Mouse (Mus musculus) MEL (cell line): ENCODE results near the gene A130010J15Rik. TPM values are rescaled to one million over a fixed set of nuclear protein-coding genes. Genes with fewer than 3 reads are reported as not detected.

Experiments
- DNase-seq: peaks from one replicate; pipeline ENCODE4 v3.0.0; 2011; ENCODE audit warnings: low read depth, low spot score
- H3K27ac ChIP-seq: 2 replicates; pipeline ENCODE4 v1.5.1; 2012; ENCODE audit warnings: low read depth, mild to moderate bottlenecking, control low read depth, low read length, moderate library complexity; ENCODE audit not compliant: control insufficient read depth
- H3K27me3 ChIP-seq, 2 experiments: fragments of 150-350 bp in 1 of 2; sonication (generic) in 1 of 2; 2 replicates each; pipeline ENCODE4 v1.6.1; 2012; ENCODE audit warnings: low read length in 2 of 2, mild to moderate bottlenecking in 2 of 2, improper control_type of control experiment in 1 of 2, moderate library complexity in 1 of 2; ENCODE audit not compliant: insufficient read depth in 2 of 2, control insufficient read depth in 1 of 2
- H3K36me3 ChIP-seq, 2 experiments: 2 replicates each; pipeline ENCODE4 v1.6.1; 2012 to 2014; ENCODE audit warnings: low read length in 2 of 2, improper control_type of control experiment in 1 of 2, inconsistent platforms in 1 of 2, mild to moderate bottlenecking in 1 of 2; ENCODE audit not compliant: insufficient read depth in 2 of 2, control insufficient read depth in 1 of 2
- H3K4me1 ChIP-seq, 2 experiments: fragments of 150-350 bp in 1 of 2; sonication (generic) in 1 of 2; 2 replicates each; pipeline ENCODE4 v1.6.1; 2012; ENCODE audit warnings: low read length in 2 of 2, improper control_type of control experiment in 1 of 2, mild to moderate bottlenecking in 1 of 2; ENCODE audit not compliant: insufficient read depth in 2 of 2, control insufficient read depth in 1 of 2
- H3K4me3 ChIP-seq, 2 experiments: fragments of 150-350 bp in 1 of 2; sonication (generic) in 1 of 2; 2 replicates each; pipeline ENCODE4 v1.5.1; 2012; ENCODE audit warnings: low read depth in 2 of 2, low read length in 2 of 2, mild to moderate bottlenecking in 2 of 2, moderate library complexity in 2 of 2, control low read depth in 1 of 2, improper control_type of control experiment in 1 of 2; ENCODE audit not compliant: control insufficient read depth in 1 of 2, insufficient read depth in 1 of 2
- H3K79me2 ChIP-seq: 2 replicates; pipeline ENCODE4 v1.6.1; 2012; ENCODE audit warnings: mild to moderate bottlenecking, low read length, moderate library complexity; ENCODE audit not compliant: control insufficient read depth, poor library complexity, insufficient read depth
- H3K9ac ChIP-seq: 2 replicates; pipeline ENCODE4 v1.6.1; 2012; ENCODE audit warnings: low read depth, mild to moderate bottlenecking, control low read depth, low read length, moderate library complexity; ENCODE audit not compliant: control insufficient read depth, poor library complexity, severe bottlenecking
- H3K9me3 ChIP-seq: fragments of 150-350 bp; sonication (generic); replicated peaks from 2 replicates; pipeline ENCODE4 v1.6.1; 2012; ENCODE audit warnings: mild to moderate bottlenecking, low read length, improper control_type of control experiment, moderate library complexity; ENCODE audit not compliant: insufficient read depth
- BHLHE40 ChIP-seq: IDR thresholded peaks from 2 replicates; pipeline ENCODE4 v1.6.1; 2012; ENCODE audit warnings: low read depth, mild to moderate bottlenecking, inconsistent platforms, low read length, improper control_type of control experiment, borderline replicate concordance
- CHD2 ChIP-seq: IDR thresholded peaks from 2 replicates; pipeline ENCODE4 v1.6.1; 2011; ENCODE audit warnings: low read length, improper control_type of control experiment
- CTCF ChIP-seq, 3 experiments: IDR thresholded peaks in 2 of 3; conservative IDR thresholded peaks in 1 of 3; 2 replicates each; pipeline ENCODE4 v1.5.1; 2011 to 2012; ENCODE audit warnings: low read length in 3 of 3, low read depth in 2 of 3, mild to moderate bottlenecking in 2 of 3, improper control_type of control experiment in 1 of 3, inconsistent platforms in 1 of 3, mixed read lengths in 1 of 3, moderate library complexity in 1 of 3; ENCODE audit not compliant: control insufficient read depth in 1 of 3, insufficient read depth in 1 of 3, poor library complexity in 1 of 3, severe bottlenecking in 1 of 3
- ELF1 ChIP-seq: IDR thresholded peaks from 2 replicates; pipeline ENCODE4 v1.6.1; 2014; ENCODE audit warnings: low read depth, mild to moderate bottlenecking, inconsistent platforms, low read length, improper control_type of control experiment, moderate library complexity
- ETS1 ChIP-seq: IDR thresholded peaks from 2 replicates; pipeline ENCODE4 v1.6.1; 2012; ENCODE audit warnings: low read depth, mild to moderate bottlenecking, inconsistent platforms, low read length, improper control_type of control experiment, moderate library complexity
- GABPA ChIP-seq: IDR thresholded peaks from 2 replicates; pipeline ENCODE4 v1.6.1; 2012; ENCODE audit warnings: low read depth, mild to moderate bottlenecking, inconsistent platforms, low read length, improper control_type of control experiment, moderate library complexity
- GATA1 ChIP-seq: IDR thresholded peaks from 2 replicates; pipeline ENCODE4 v1.6.1; 2011; ENCODE audit warnings: low read depth, low read length, improper control_type of control experiment
- HCFC1 ChIP-seq: IDR thresholded peaks from 2 replicates; pipeline ENCODE4 v1.6.1; 2012; ENCODE audit warnings: low read depth, mild to moderate bottlenecking, inconsistent platforms, low read length, improper control_type of control experiment, moderate library complexity
- KAT2A ChIP-seq: conservative IDR thresholded peaks from 2 replicates; pipeline ENCODE4 v1.6.1; 2012; ENCODE audit warnings: low read depth, low read length, improper control_type of control experiment, inconsistent platforms
- MAFK ChIP-seq: IDR thresholded peaks from 2 replicates; pipeline ENCODE4 v1.6.1; 2011; ENCODE audit warnings: low read depth, mild to moderate bottlenecking, low read length, improper control_type of control experiment, borderline replicate concordance
- MAX ChIP-seq: IDR thresholded peaks from 2 replicates; pipeline ENCODE4 v1.6.1; 2011; ENCODE audit warnings: low read length, improper control_type of control experiment
- MEF2A ChIP-seq: IDR thresholded peaks from 2 replicates; pipeline ENCODE4 v1.6.1; 2014; ENCODE audit warnings: low read depth, mild to moderate bottlenecking, inconsistent platforms, low read length, improper control_type of control experiment; ENCODE audit not compliant: poor library complexity, insufficient replicate concordance, severe bottlenecking; ENCODE audit errors: extremely low read depth
- MXI1 ChIP-seq: IDR thresholded peaks from 2 replicates; pipeline ENCODE4 v1.6.1; 2011; ENCODE audit warnings: mild to moderate bottlenecking, low read depth, low read length, improper control_type of control experiment
- MYB ChIP-seq: IDR thresholded peaks from 2 replicates; pipeline ENCODE4 v1.6.1; 2011; ENCODE audit warnings: mild to moderate bottlenecking, low read depth, low read length, improper control_type of control experiment
- MYC ChIP-seq: IDR thresholded peaks from 2 replicates; pipeline ENCODE4 v1.6.1; 2011; ENCODE audit warnings: low read depth, mild to moderate bottlenecking, low read length, improper control_type of control experiment, moderate library complexity
- NELFE ChIP-seq: IDR thresholded peaks from 2 replicates; pipeline ENCODE4 v1.6.1; 2011; ENCODE audit warnings: low read depth, low read length, improper control_type of control experiment
- NRF1 ChIP-seq: IDR thresholded peaks from 2 replicates; pipeline ENCODE4 v1.6.1; 2014; ENCODE audit warnings: low read depth, mild to moderate bottlenecking, inconsistent platforms, low read length, improper control_type of control experiment, moderate library complexity; ENCODE audit not compliant: poor library complexity, insufficient read depth, severe bottlenecking
- POLR2A ChIP-seq, 2 experiments: IDR thresholded peaks; 2 replicates each; pipeline ENCODE4 v1.6.1; 2011 to 2012; ENCODE audit warnings: low read length in 2 of 2, mild to moderate bottlenecking in 2 of 2, control low read depth in 1 of 2, improper control_type of control experiment in 1 of 2, low read depth in 1 of 2, moderate library complexity in 1 of 2; ENCODE audit not compliant: control insufficient read depth in 1 of 2, insufficient read depth in 1 of 2, poor library complexity in 1 of 2
- POLR2AphosphoS2 ChIP-seq: IDR thresholded peaks from 2 replicates; pipeline ENCODE4 v1.6.1; 2011; ENCODE audit warnings: low read length, improper control_type of control experiment
- RCOR1 ChIP-seq: IDR thresholded peaks from 2 replicates; pipeline ENCODE4 v1.6.1; 2012; ENCODE audit warnings: low read depth, mild to moderate bottlenecking, inconsistent platforms, low read length, improper control_type of control experiment
- TBP ChIP-seq: IDR thresholded peaks from 2 replicates; pipeline ENCODE4 v1.8.0; 2011; ENCODE audit warnings: low read depth, low read length, improper control_type of control experiment
- TCF12 ChIP-seq: IDR thresholded peaks from 2 replicates; pipeline ENCODE4 v1.6.1; 2014; ENCODE audit warnings: low read depth, mild to moderate bottlenecking, inconsistent platforms, low read length, improper control_type of control experiment, moderate library complexity
- USF2 ChIP-seq, 2 experiments: IDR thresholded peaks; 2 replicates each; pipeline ENCODE4 v1.6.1; 2011 to 2012; ENCODE audit warnings: improper control_type of control experiment in 2 of 2, low read length in 2 of 2, borderline replicate concordance in 1 of 2, inconsistent platforms in 1 of 2, low read depth in 1 of 2, mild to moderate bottlenecking in 1 of 2; ENCODE audit not compliant: insufficient read depth in 1 of 2
- ZC3H11A ChIP-seq: IDR thresholded peaks from 2 replicates; pipeline ENCODE4 v1.6.1; 2012; ENCODE audit warnings: low read depth, mild to moderate bottlenecking, inconsistent platforms, low read length, improper control_type of control experiment
- ZKSCAN1 ChIP-seq: IDR thresholded peaks from 2 replicates; pipeline ENCODE4 v1.6.1; 2012; ENCODE audit warnings: low read depth, mild to moderate bottlenecking, inconsistent platforms, low read length, improper control_type of control experiment, moderate library complexity
- ZMIZ1 ChIP-seq: IDR thresholded peaks from 2 replicates; pipeline ENCODE4 v1.6.1; 2012; ENCODE audit warnings: low read depth, mild to moderate bottlenecking, inconsistent platforms, low read length, improper control_type of control experiment, moderate library complexity
- ZNF384 ChIP-seq: IDR thresholded peaks from 2 replicates; pipeline ENCODE4 v1.6.1; 2012; ENCODE audit warnings: low read depth, mild to moderate bottlenecking, inconsistent platforms, low read length, improper control_type of control experiment
- polyA plus RNA-seq, 2 experiments: library from polyadenylated mRNA; stranded (reverse) in 1 of 2; unstranded in 1 of 2; fragments of >175 nt in 1 of 2; fragments of >200 nt in 1 of 2; gene quantifications; 2 replicates each; pipeline versions ENCODE4 v1.2.1 to v1.2.4; 2012; ENCODE audit warnings: low replicate concordance in 2 of 2, low read depth in 1 of 2; ENCODE audit not compliant: insufficient read length in 2 of 2, insufficient read depth in 1 of 2, missing spikeins in 1 of 2
- total RNA-seq: library from RNA; depleted of rRNA; stranded (reverse); fragments of 300-350 nt; gene quantifications from 2 replicates; pipeline ENCODE4 v1.2.3, GENCODE M21; 2012

A130010J15Rik gene
- total and polyA plus RNA-seq, 3 experiments, result 5.8 to 13.2 TPM; not detected in 1

DNA sequence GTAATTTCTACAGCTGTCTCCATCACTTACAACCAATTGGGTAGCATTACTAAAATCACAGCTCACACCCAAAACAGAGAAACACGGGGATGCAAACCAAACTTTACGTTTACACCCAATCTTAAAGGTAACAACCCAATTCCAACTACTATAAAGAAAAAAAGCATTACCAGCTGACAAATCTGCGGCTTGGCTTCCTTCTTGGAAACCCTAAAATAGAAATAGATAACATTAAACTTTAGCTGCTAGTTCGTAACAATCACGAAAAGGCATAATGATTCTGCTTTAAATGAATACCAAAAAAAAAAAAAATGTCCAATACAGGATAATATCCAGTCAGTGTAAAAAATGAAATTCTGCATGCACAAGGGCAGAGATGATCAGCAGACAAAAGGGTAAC lies 38.5 kb upstream of the A130010J15Rik start:
- peaks cover 27% of the 10 kb centered on the region for H3K79me2 ChIP-seq
- H3K4me3 ChIP-seq, result peak overlapping the region; percentile 78 to 99
- H3K9me3 ChIP-seq, result no peaks in the 10 kb centered on the region
- peak overlapping the region; percentile 94 for H3K9ac ChIP-seq
- TF ChIP-seq NELFE, result no peak
- no peak for TF ChIP-seq GATA1
- peak; percentile 72; the same call in 1 of the 2 replicates for TF ChIP-seq RCOR1
- no peak for TF ChIP-seq MAFK
- TF ChIP-seq MYC, result no peak
- no peak for TF ChIP-seq MXI1
- 0 out of 2 replicates have a peak, but pooled peaks have one; percentile 36 for TF ChIP-seq ETS1
- no peak for TF ChIP-seq NRF1
- TF ChIP-seq USF2 (IDR thresholded peaks at IDR 0.05; ENCODE audit: borderline replicate concordance in 1 of 2, insufficient read depth in 1 of 2, low read depth in 1 of 2, low read length in 2 of 2), result no peak
- no peak for TF ChIP-seq ZKSCAN1
- TF ChIP-seq MYB, result no peak
- peak; percentile 80; the same call in 1 of the 2 replicates for TF ChIP-seq MEF2A
- H3K36me3 ChIP-seq, result peaks cover 8 to 22% of the 10 kb centered on the region in 2 experiments
- peaks cover 2 to 16% of the 10 kb centered on the region in 2 experiments; a peak in 3 of 4 replicates for H3K4me1 ChIP-seq
- no peak for DNase-seq
- H3K27me3 ChIP-seq, result no peaks in the 10 kb centered on the region
- H3K27ac ChIP-seq, result peak overlapping the region; percentile 53

DNA sequence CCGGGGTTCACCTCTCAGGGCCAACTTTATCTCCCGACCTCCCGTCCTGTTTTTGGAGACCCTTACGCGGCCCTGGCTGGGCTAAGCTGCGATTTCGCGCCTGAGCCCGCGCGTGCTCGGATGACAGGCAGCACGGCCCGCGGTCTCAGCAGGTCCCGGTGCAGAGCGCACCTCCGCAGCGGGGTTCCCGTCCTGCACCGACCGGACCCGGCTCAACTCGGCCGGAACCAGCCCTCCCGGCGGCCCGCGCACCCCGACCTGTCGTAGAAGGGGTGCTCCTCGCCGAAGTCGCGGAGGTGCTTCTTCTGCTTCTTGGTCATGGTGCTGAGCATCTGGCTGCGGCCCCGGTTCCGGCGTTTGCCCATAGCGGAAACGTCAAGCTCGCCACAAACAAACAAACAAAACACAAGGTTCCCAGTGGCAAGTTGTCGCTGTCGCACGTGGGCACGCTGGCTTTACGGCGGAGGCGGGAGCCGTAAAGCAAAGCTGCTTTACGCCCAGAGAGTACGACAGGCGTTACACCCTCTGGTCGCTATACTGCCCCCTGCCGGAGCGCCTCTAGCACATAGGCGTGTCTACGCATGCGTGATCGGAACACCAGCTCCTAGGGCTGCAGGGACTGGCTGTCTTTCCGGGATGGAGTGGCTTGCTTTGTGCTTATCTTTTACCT lies 37.9 kb upstream of the A130010J15Rik start, which contains the start of gene Diexf:
Gene Diexf (minus strand): TSS at position 487 of the 670 bp plus-strand sequence.
- H3K27ac ChIP-seq, result peak within 1 kb of the TSS; percentile 64
- no peaks in the 10 kb centered on the region for H3K9me3 ChIP-seq
- no peaks in the 10 kb centered on the region for H3K27me3 ChIP-seq
- H3K9ac ChIP-seq, result peak within 1 kb of the TSS; percentile 94
- peaks cover 6 to 22% of the 10 kb centered on the region in 2 experiments for H3K36me3 ChIP-seq
- peaks cover 2 to 16% of the 10 kb centered on the region in 2 experiments; a peak in 3 of 4 replicates for H3K4me1 ChIP-seq
- peaks cover 27% of the 10 kb centered on the region for H3K79me2 ChIP-seq
- peak; percentile 98 for DNase-seq
- H3K4me3 ChIP-seq, result peak within 1 kb of the TSS; percentile 78 to 99
- TF ChIP-seq MAX (peak; percentile 97), GABPA (no peak), HCFC1 (peak; percentile 94), NELFE (peak; percentile 81), ZC3H11A (no peak), TBP (peak; percentile 91), MEF2A (no peak), POLR2A (IDR thresholded peaks at IDR 0.05; ENCODE audit: control insufficient read depth in 1 of 2, insufficient read depth in 1 of 2, low read depth in 1 of 2, low read length in 2 of 2, poor library complexity in 1 of 2) (peak; percentile 23 to 91; a peak in 3 of 4 replicates), RCOR1 (no peak), GATA1 (no peak), ELF1 (peak; percentile 74), ZMIZ1 (no peak; the same call in 1 of the 2 replicates), KAT2A (peak; percentile 88), MXI1 (peak; percentile 99), MAFK (no peak), USF2 (IDR thresholded peaks at IDR 0.05; ENCODE audit: borderline replicate concordance in 1 of 2, insufficient read depth in 1 of 2, low read depth in 1 of 2, low read length in 2 of 2) (no peak), ZNF384 (peak; percentile 93; the same call in 1 of the 2 replicates), MYC (peak; percentile 99), ETS1 (0 out of 2 replicates have a peak, but pooled peaks have one; percentile 18), BHLHE40 (0 out of 2 replicates have a peak, but pooled peaks have one; percentile 44), POLR2AphosphoS2 (peak; percentile 78; the same call in 1 of the 2 replicates), CHD2 (no peak), TCF12 (peak; percentile 58; the same call in 1 of the 2 replicates), CTCF (IDR thresholded peaks at IDR 0.05 in 2 of 3, conservative IDR thresholded peaks at IDR 0.05 in 1 of 3; ENCODE audit: control insufficient read depth in 1 of 3, insufficient read depth in 1 of 3, low read depth in 2 of 3, low read length in 3 of 3, poor library complexity in 1 of 3, severe bottlenecking in 1 of 3) (peak; percentile 82 to 93 (median 91))
